Mouse (Mus musculus) hindbrain, embryonic 16.5 days (tissue): ENCODE measurements around the gene Mras. TPM values are rescaled to one million over a fixed set of nuclear protein-coding genes. Genes with fewer than 3 reads are reported as not detected.

ENCODE experiments used
- ATAC-seq: fragments of 200-750 bp; cut with Nextera tagmentation; 2 replicates; pipeline ENCODE4 v1.8.0; 2017; ENCODE audit warnings: moderate TSS enrichment, moderate library complexity
- H3K27ac ChIP-seq: fragments of 300-500 bp; sonication (generic); 2 replicates; pipeline ENCODE4 v1.5.1; 2014; ENCODE audit warnings: low read depth, mild to moderate bottlenecking, control low read depth, low read length, moderate library complexity
- H3K27me3 ChIP-seq: fragments of 300-500 bp; sonication (generic); replicated peaks from 2 replicates; pipeline ENCODE4 v1.6.1; 2014; ENCODE audit warnings: low read length; ENCODE audit not compliant: control insufficient read depth, insufficient read depth
- H3K36me3 ChIP-seq: fragments of 300-500 bp; sonication (generic); 2 replicates; pipeline ENCODE4 v1.6.1; 2014; ENCODE audit warnings: mild to moderate bottlenecking, low read length, moderate library complexity, mixed read lengths; ENCODE audit not compliant: control insufficient read depth, insufficient read depth
- H3K4me1 ChIP-seq: fragments of 300-500 bp; sonication (generic); 2 replicates; pipeline ENCODE4 v1.6.1; 2014; ENCODE audit warnings: low read depth, low read length; ENCODE audit not compliant: control insufficient read depth, insufficient read depth
- H3K4me2 ChIP-seq: fragments of 300-500 bp; sonication (generic); 2 replicates; pipeline ENCODE4 v1.6.1; 2014; ENCODE audit warnings: mild to moderate bottlenecking, low read length, control low read depth, moderate library complexity
- H3K4me3 ChIP-seq: fragments of 300-500 bp; sonication (generic); 2 replicates; pipeline ENCODE4 v1.5.1; 2014; ENCODE audit warnings: mild to moderate bottlenecking, low read length, control low read depth, moderate library complexity
- H3K9ac ChIP-seq: fragments of 300-500 bp; sonication (generic); 2 replicates; pipeline ENCODE4 v1.6.1; 2014; ENCODE audit warnings: low read depth, mild to moderate bottlenecking, control low read depth, low read length, moderate library complexity
- H3K9me3 ChIP-seq: fragments of 300-500 bp; sonication (generic); 2 replicates; pipeline ENCODE4 v1.6.1; 2014; ENCODE audit warnings: mild to moderate bottlenecking, low read length, moderate library complexity; ENCODE audit not compliant: control insufficient read depth
- WGBS: fragments of 180-500 bp; shearing (Covaris S2); extraction: QIAGEN DNeasy Blood & Tissue Kit; methylation state at CpG from one replicate; pipeline ENCODE4 v1.1.7; 2014; 5-methylcytosine and 5-hydroxymethylcytosine counted together
- polyA plus RNA-seq: library from polyadenylated mRNA; unstranded; fragments of >200 nt; fragmentation: Nextera tagmentation; extraction: Ambion mirVana; gene quantifications from 2 replicates; pipeline ENCODE4 v1.2.1, GENCODE M21; 2015

Mras gene
- polyA plus RNA-seq, 1 experiment from 2014 or later, result 53.4 TPM

DNA sequence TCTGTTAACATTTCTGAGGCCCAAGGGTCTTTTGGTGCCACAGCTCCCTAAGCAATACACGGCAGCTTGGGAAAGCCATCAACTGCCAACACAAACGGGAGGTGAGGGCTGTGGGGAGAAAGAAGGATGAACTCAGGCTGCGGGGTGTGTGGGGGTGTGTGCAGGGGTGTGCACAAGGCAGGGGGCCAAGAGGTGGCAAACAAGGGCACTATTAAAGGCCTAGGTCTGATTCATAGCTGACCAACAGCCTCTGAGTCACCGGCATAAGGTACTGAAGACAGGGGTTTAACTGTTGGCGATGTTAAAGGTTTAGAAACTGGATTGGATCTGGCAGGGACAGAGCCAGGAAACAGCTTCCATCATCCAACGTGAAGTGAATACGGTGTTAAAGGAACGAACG is 48.3 kb downstream of the Mras start:
- Histone ChIP-seq H3K9me3 (no peaks in the 10 kb centered on the region), H3K27me3 (no peaks in the 10 kb centered on the region), H3K36me3 (peaks cover 19% of the 10 kb centered on the region), H3K27ac (peak overlapping the region; percentile 59; the same call in 1 of the 2 replicates), H3K9ac (no peak overlapping the region), H3K4me2 (no peak overlapping the region), H3K4me3 (no peak overlapping the region), H3K4me1 (0 out of 2 replicates have a peak, but pooled peaks cover 2% of the 10 kb centered on the region)
- WGBS, result 76% methylated on average over 9 of the region's 9 CpGs
- no peak for ATAC-seq

DNA sequence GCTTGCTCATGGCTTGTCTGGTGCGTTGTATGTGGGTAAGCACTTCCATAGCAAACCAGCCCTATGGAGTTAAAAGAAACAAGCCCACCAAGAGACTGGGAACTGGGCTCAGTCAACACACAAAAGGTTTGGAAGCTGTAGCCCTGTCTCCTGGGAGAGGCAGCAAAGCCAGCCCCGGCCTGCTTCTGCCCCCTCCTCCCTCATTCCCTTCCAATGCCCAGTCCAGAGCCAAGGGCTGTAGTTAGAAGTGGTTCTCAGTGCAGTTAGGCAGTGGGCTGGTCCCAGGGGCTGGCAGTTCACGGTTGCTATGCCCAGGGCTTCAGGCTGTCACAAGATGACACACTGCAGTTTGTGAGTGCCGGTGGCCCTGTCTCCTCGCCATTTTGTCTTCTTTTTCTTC is 49.1 kb downstream of the Mras start:
- WGBS, result 63% methylated on average over 5 of the region's 5 CpGs
- no peak overlapping the region for H3K4me3 ChIP-seq
- H3K4me1 ChIP-seq, result 0 out of 2 replicates have a peak, but pooled peaks cover 2% of the 10 kb centered on the region
- H3K9me3 ChIP-seq, result no peaks in the 10 kb centered on the region
- H3K27me3 ChIP-seq, result no peaks in the 10 kb centered on the region
- no peak overlapping the region for H3K9ac ChIP-seq
- peaks cover 19% of the 10 kb centered on the region for H3K36me3 ChIP-seq
- no peak overlapping the region for H3K4me2 ChIP-seq
- peak overlapping the region; percentile 59 for H3K27ac ChIP-seq
- peak; percentile 90 for ATAC-seq

DNA sequence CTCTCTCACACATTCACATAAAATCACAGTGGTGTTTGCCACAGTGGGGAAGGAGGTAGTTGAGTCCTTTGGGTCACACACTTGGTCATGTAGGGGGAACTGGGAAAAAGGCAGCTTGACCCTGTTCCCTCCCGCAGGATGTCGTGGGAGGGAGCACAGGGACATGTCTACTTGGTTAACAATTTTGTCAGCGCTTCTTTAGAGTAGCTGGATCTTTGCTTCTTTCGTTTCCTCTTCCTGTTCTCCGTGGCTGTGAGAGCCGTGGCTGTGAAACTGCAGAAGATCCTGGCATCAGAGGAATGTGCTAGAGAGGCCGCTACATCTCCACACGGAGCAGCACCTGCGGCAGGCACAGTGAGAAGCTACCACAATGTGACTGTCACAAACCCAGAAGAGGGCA is 54.6 kb downstream of the Mras start:
- Histone ChIP-seq H3K4me3 (no peak overlapping the region), H3K27ac (no peak overlapping the region), H3K9ac (no peak overlapping the region), H3K9me3 (no peaks in the 10 kb centered on the region), H3K27me3 (no peaks in the 10 kb centered on the region), H3K4me1 (no peaks in the 10 kb centered on the region), H3K36me3 (peaks cover 6% of the 10 kb centered on the region; the same call in 1 of the 2 replicates), H3K4me2 (no peak overlapping the region)
- ATAC-seq, result no peak
- 88% methylated on average over 9 of the region's 9 CpGs for WGBS

DNA sequence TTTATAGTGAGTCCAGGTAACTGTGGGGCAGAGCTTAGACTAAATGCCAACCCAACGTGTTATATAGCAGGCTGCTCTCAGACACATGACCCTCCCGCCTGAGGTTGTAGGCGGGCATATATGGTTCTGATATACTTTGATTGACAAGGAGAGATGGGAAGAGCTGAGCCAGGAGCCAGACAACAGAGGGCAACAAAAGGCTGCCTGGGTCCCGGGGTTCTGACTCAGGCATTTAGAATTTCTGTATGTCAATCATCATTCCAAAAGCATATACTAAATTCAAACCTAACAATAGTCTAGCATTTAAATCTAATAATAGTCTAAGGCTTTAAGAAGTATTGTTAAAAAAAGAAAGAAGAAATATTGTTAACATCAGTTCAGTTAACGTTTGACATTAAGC is 58.0 kb downstream of the Mras start:
- WGBS, result 67% methylated on average over 5 of the region's 5 CpGs
- no peak overlapping the region for H3K4me3 ChIP-seq

DNA sequence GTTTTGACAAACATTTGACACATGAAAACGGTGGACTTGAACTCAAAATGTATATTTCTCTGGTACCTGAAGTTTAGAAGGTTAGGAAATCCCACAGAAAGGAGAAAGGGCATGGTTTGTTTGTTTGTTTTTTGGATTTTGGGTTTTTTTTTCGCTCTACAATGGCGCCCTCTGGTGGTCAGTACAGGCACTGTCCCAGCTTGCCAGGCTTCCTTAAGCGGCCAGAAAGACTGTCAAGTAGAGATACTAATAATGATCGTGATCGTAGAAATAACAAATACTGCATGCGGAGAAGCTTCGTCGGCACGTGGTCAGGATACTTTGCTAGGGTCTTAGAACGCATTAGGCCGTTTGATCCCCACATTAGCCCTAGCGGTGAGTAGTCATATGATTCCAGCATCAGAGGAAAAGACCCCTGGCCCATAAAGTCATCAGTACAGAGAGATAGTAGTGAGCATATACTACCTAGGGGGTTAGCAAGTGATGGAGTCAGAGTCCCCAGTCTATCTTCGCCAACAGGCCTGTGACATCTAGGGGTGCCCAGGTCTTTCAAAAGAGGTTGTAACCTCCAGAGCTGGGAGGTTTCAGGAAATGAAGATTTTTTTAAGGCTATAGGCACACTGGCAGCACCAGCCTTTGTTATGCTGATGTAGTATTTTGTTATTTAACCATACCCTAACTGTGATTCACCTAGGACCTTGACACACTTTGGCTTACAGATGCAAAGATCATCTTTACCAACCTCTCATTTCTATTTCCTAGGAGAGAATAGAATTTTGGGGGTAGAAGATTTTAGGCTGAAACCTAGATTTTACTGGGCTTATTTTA is 60.4 kb downstream of the Mras start:
- Histone ChIP-seq H3K4me1 (no peaks in the 10 kb centered on the region), H3K4me3 (no peak overlapping the region), H3K4me2 (peak overlapping the region; percentile 40; the same call in 1 of the 2 replicates), H3K9ac (no peak overlapping the region), H3K27ac (no peak overlapping the region), H3K9me3 (no peaks in the 10 kb centered on the region), H3K27me3 (no peaks in the 10 kb centered on the region), H3K36me3 (no peaks in the 10 kb centered on the region)
- ATAC-seq, result peak; percentile 61; the same call in 1 of the 2 replicates
- WGBS, result 10% methylated on average over 14 of the region's 14 CpGs

More for the DNA sequence above, 58.0 kb downstream of the Mras start:
- no peaks in the 10 kb centered on the region for H3K4me1 ChIP-seq
- no peak overlapping the region for H3K9ac ChIP-seq
- no peak overlapping the region for H3K4me2 ChIP-seq
- no peaks in the 10 kb centered on the region for H3K36me3 ChIP-seq
- H3K9me3 ChIP-seq, result no peaks in the 10 kb centered on the region
- ATAC-seq, result no peak
- no peak overlapping the region for H3K27ac ChIP-seq
- H3K27me3 ChIP-seq, result no peaks in the 10 kb centered on the region

DNA sequence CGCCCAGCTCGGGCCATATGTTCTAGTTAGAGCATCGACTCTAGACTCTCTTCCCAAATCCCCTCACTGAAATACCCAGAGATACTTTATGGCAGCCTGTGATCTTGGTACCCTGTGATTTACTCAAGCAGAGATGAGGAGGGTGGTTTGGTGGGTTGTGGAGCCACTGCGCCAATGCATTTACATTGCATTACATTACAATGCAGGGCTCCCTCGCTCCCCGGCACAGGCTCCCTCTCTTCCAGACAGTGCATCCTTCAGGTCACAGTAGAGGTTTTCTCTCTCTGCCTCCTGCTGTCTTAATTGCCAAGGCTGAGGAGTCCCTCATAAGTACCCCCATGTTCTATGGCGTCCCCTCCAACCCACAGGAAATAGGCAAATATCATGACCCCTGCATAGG is 68.8 kb downstream of the Mras start:
- no peak overlapping the region for H3K27ac ChIP-seq

DNA sequence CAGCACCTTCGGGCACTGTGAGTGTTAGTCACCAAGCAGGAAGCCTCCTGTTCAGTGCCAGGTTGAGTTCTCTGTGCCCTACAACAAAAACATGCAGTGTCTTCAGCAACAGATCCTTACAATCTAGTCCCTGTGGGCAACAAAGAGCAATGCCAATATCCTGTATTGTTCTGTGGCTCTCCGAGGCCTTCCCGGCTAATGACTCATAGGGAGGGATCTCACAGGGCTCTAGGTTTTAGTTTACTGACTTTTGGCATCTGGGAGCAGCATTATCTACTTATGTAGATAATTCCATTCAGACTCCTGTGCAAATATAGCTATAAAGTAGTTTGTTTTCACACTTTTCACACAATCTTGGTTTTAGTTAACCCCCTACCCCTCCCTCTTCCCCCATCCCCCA is 71.3 kb downstream of the Mras start:
- no peak for ATAC-seq
- H3K4me2 ChIP-seq, result no peak overlapping the region
- WGBS, result 83% methylated on average over 3 of the region's 3 CpGs
- no peaks in the 10 kb centered on the region for H3K4me1 ChIP-seq
- H3K36me3 ChIP-seq, result no peaks in the 10 kb centered on the region
- no peak overlapping the region for H3K9ac ChIP-seq
- H3K27me3 ChIP-seq, result no peaks in the 10 kb centered on the region
- H3K4me3 ChIP-seq, result no peak overlapping the region
- H3K9me3 ChIP-seq, result no peaks in the 10 kb centered on the region
- no peak overlapping the region for H3K27ac ChIP-seq

More for the DNA sequence above, 68.8 kb downstream of the Mras start:
- Histone ChIP-seq H3K4me2 (no peak overlapping the region), H3K9me3 (no peaks in the 10 kb centered on the region), H3K36me3 (no peaks in the 10 kb centered on the region), H3K27me3 (no peaks in the 10 kb centered on the region), H3K4me1 (no peaks in the 10 kb centered on the region), H3K4me3 (no peak overlapping the region), H3K9ac (no peak overlapping the region)
- no peak for ATAC-seq
- WGBS, result 66% methylated on average over 7 of the region's 7 CpGs

DNA sequence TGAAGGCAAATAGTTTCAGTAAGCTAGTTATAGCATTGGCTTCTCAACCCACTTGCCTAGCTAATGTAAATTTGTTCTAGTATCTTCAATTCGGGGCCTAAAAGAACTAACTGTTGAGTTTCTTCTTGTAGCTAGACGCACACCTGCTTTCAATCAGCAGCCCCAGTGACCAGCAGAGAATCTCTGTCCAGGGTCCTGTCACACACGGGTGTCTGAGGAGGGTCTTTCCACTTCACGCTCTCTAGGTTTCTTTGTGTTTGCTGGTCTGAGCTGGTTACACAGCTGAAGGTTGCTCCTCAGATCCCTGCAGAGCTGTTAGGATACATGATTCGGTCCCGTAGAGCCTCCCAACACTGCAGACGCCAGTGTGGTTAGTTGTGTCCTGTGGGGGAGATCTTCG is 74.1 kb downstream of the Mras start:
- WGBS, result 67% methylated on average over 8 of the region's 8 CpGs
- Histone ChIP-seq H3K4me1 (peaks cover 5% of the 10 kb centered on the region), H3K4me2 (no peak overlapping the region), H3K9me3 (no peaks in the 10 kb centered on the region), H3K27ac (no peak overlapping the region), H3K4me3 (no peak overlapping the region), H3K9ac (no peak overlapping the region), H3K27me3 (peaks cover 10% of the 10 kb centered on the region), H3K36me3 (no peaks in the 10 kb centered on the region)
- no peak for ATAC-seq

DNA sequence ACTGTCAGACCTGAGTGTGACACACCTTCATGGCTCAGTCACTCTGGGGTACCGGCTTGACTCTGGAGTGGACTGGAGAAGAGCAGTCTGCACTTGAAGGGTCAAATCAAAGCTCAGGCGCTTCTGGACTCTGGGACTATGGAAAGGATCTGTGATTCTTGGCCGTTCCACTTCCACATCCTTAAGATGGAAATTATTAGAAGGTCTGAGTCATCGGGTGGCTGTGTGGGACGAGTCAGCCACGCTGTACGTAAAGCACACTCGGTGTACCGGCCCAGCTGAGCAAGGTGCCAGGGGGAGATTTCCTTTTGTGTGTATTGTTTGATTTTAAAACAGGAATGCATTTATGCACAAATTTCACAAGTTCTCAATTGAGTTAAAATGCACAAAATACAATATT is 75.2 kb downstream of the Mras start:
- H3K4me2 ChIP-seq, result no peak overlapping the region
- WGBS, result 93% methylated on average over 9 of the region's 9 CpGs
- H3K9me3 ChIP-seq, result no peaks in the 10 kb centered on the region
- ATAC-seq, result no peak
- H3K36me3 ChIP-seq, result no peaks in the 10 kb centered on the region
- no peak overlapping the region for H3K27ac ChIP-seq
- H3K9ac ChIP-seq, result no peak overlapping the region
- H3K4me1 ChIP-seq, result peaks cover 14% of the 10 kb centered on the region
- H3K27me3 ChIP-seq, result peaks cover 19% of the 10 kb centered on the region
- no peak overlapping the region for H3K4me3 ChIP-seq
